ENCODE assay signal across 25 mouse cellular contexts in the genomic region with DNA sequence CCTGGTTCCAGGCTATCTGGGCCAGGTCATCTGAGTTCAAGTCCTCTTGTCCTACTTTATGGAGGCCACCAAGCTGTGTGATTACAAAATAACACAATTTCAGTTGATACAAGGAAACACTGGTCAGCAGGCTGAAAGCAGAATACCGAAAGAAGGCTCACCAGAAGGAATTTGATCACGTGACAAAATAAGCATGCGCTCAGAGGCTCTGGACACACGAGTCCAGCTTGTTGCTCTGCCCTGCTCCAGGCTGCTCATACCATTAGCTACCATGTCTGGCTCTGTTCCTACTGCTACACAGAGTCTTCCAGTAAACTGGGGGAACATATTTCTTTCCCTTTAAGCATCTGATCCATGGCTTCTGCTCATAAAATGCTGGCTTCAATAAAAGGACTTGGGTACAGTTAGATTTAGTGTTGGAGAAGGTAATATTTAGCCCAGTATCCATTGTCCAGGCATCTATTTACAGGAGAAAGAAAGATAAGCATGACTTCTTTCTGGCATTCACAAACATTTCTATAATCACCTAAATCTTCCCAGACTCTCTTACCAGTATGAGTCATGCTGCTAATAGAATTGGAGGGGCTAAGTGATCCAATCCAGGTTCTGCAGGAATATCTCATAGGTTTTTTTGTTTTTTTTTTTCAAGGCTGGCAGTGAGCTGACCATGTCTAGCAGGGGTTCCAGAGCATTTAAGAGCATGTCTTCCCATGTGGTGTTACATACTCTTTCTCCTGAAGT.
"Had no signal": no experiment of that assay in that cellular context is flagged by ENCODE, and none has a peak within 500 bp of the region (broad histone marks: within the 10 kb centered on the region; RNA-seq: fewer than 3 reads in every experiment).

No protein-coding gene starts in this region.

- H3K27me3 ChIP-seq: kidney, embryonic 15.5 days; limb, embryonic 12.5 days; limb, embryonic 15.5 days; megakaryocyte, embryonic 14.5 days; midbrain, embryonic 13.5 days; neural tube, embryonic 12.5 days; neural tube, embryonic 15.5 days; stomach, embryonic 15.5 days had no signal

- DNase-seq: kidney, adult 8-10 months; kidney, postnatal 36 days; layer of hippocampus, postnatal 36 days; left cerebral cortex, postnatal 4 days; liver, postnatal 0 days; lung, embryonic 14.5 days; lung, postnatal 36 days; right cerebral cortex, adult 18-20 months; right cerebral cortex, postnatal 25 days; spleen, adult 18-20 months; thymus, postnatal 25 days had no signal

- H3K9ac ChIP-seq: kidney, embryonic 15.5 days; limb, embryonic 12.5 days; limb, embryonic 15.5 days; liver, embryonic 14.5 days; liver, postnatal 0 days; lung, embryonic 14.5 days; midbrain, embryonic 13.5 days; neural tube, embryonic 12.5 days; neural tube, embryonic 15.5 days; stomach, embryonic 15.5 days had no signal

- H3K36me3 ChIP-seq: kidney, embryonic 15.5 days; limb, embryonic 12.5 days; limb, embryonic 15.5 days; midbrain, embryonic 10.5 days; midbrain, embryonic 13.5 days; neural tube, embryonic 12.5 days; neural tube, embryonic 15.5 days; stomach, embryonic 15.5 days had no signal

- H3K4me3 ChIP-seq: kidney, embryonic 15.5 days; limb, embryonic 12.5 days; limb, embryonic 15.5 days; megakaryocyte, embryonic 14.5 days; midbrain, embryonic 10.5 days; midbrain, embryonic 13.5 days; neural tube, embryonic 12.5 days; neural tube, embryonic 15.5 days; stomach, embryonic 15.5 days had no signal

- ATAC-seq: intestine, postnatal 0 days; liver, postnatal 0 days; lung, postnatal 0 days; midbrain, embryonic 13.5 days; midbrain, embryonic 16.5 days had no signal

- H3K4me1 ChIP-seq: kidney, embryonic 15.5 days; limb, embryonic 12.5 days; limb, embryonic 15.5 days; megakaryocyte, embryonic 14.5 days; midbrain, embryonic 10.5 days; midbrain, embryonic 13.5 days; neural tube, embryonic 12.5 days; stomach, embryonic 15.5 days had no signal

- H3K27ac ChIP-seq: kidney, embryonic 15.5 days; limb, embryonic 12.5 days; limb, embryonic 15.5 days; liver, embryonic 14.5 days; midbrain, embryonic 10.5 days; midbrain, embryonic 13.5 days; neural tube, embryonic 12.5 days; neural tube, embryonic 15.5 days; stomach, embryonic 15.5 days had no signal

- H3K9me3 ChIP-seq: kidney, embryonic 15.5 days; limb, embryonic 12.5 days; limb, embryonic 15.5 days; midbrain, embryonic 10.5 days; midbrain, embryonic 13.5 days; neural tube, embryonic 12.5 days; neural tube, embryonic 15.5 days; stomach, embryonic 15.5 days had no signal

- H3K4me2 ChIP-seq: kidney, embryonic 15.5 days; limb, embryonic 12.5 days; limb, embryonic 15.5 days; liver, embryonic 11.5 days; lung, embryonic 14.5 days; midbrain, embryonic 13.5 days; neural tube, embryonic 12.5 days; neural tube, embryonic 15.5 days; stomach, embryonic 15.5 days had no signal
